Mouse (Mus musculus): ENCODE results near the gene Reg3g. TPM values are rescaled to one million over a fixed set of nuclear protein-coding genes. Genes with fewer than 3 reads are reported as not detected.
"Not testable (repeated sequence)": the region's sequence is repeated elsewhere in the genome, so short reads cannot be mapped to it uniquely, and the experiment has no call there.

The Reg3g gene
- not detected for total RNA-seq (2021)

DNA sequence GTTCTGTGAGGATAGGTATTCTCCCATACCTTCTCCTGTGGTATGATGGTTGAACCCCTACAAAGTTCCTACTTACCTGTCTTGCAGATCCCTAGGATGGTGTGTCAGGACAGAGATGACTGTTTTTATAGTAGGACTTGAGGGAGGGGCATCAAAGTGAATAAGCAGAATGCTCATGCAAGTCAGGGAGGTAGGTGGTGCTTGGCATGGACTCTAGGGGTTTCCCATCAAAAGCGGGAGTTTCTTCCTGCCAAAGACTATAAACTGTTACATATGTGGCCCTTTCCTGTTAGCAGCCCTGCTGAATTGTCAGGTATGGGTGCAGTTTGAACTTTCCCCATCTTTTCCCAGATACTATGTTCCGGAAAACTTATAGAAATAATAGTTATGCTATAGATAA is at the start of gene Reg3g:
Gene Reg3g (minus strand): TSS at position 101 of the 400 bp plus-strand sequence.
- DNase-seq (ENCODE audit: extremely low spot score in 1 of 2, low spot score in 2 of 2) = no peak
- intact Hi-C loops (cut with DNase I) = no loop called here

DNA sequence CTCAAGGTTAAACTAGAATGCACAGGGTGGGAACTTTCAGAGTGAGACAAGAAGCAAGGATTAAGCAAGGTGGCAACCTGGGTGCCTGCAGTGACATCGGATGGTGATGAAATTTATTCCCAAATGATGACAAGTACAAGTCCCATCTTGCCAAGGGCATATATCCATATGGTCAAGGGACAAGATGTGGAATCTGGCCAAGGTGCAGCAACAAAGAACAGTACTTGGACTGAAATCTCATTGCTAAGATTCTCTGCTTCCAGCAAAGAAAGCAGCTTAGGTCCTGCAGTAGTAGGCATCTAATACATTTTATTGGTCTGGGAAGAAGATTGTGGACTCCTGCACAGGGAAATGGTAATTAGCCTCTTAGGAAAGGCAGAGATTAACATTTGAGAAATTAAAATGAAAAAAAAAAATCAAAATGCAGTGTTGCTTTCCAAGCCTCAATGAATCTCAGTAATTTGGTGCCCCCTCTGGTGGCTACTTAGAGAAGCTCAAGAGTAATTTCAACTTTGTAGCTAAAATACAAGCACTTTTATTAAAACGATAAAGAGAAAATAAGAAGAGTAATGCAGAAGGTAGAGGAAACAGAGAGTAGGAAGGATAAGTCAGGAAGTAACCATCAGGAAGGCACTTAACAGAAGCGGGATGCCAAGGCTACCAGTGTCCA is 47.2 kb upstream of the Reg3g start:
- DNase-seq (ENCODE audit: extremely low spot score in 1 of 2, low spot score in 2 of 2) = peak in 1 of 2 experiments; percentile 5

DNA sequence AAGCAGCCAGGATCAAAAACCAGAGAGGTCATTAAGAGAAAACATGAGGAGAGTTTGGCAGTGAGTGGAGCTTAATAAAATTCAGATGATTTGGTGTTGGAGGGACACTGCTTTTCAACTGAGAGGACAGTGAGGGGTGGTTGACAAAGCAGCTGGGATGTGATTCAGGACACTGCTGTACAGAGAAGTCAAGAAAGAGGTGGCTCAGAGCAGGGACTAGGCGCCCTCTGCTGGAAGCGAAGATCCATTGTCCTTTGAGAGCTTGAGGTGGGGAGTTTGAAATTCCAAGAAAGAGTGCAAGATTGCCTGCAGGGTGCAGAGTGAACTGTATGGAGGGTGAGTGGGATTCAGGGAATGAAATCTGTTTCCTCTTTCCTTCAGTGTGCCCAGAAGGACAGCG is 44.2 kb upstream of the Reg3g start:
- intact Hi-C loops (cut with DNase I) = loop anchor here (10.0 kb wide), 1 partner anchor 878 kb away; no protein-coding TSS in a partner anchor

More for the DNA sequence above, 47.2 kb upstream of the Reg3g start:
- intact Hi-C loops (cut with DNase I) = loop anchor here (2.0 to 10.0 kb wide), 2 partner anchors 183 to 881 kb away; no protein-coding TSS in a partner anchor

GRCm38 (mm10) chr6:78510173-78510900 is 41.7 kb upstream of the Reg3g start:
- no peak for DNase-seq (ENCODE audit: extremely low spot score in 1 of 2, low spot score in 2 of 2)
- intact Hi-C loops (cut with DNase I) = loop anchor here (10.0 kb wide), 1 partner anchor 876 kb away; no protein-coding TSS in a partner anchor

More for the DNA sequence above, 44.2 kb upstream of the Reg3g start:
- DNase-seq (ENCODE audit: extremely low spot score in 1 of 2, low spot score in 2 of 2) = peak; percentile 13 to 39

DNA sequence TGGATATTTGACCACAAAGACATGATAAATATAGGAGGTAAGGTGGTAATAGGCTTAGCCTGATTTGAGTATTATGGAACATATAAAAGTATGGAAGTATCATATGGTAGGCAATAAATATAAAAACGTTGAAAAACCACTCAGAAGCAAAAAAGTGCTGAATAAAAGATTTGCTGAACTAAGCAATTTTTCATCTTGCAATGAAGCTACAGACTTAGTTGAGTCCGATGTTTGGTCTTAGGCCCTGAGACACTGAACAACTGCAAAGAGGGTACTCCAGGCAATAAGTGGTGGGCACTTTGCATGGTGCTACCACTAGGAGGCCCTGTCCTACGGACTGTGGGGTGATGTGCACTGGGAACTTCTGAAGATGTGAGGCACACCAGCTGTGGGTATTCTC is 37.1 kb upstream of the Reg3g start:
- intact Hi-C loops (cut with DNase I) = no loop called here
- DNase-seq (ENCODE audit: extremely low spot score in 1 of 2, low spot score in 2 of 2) = no peak

DNA sequence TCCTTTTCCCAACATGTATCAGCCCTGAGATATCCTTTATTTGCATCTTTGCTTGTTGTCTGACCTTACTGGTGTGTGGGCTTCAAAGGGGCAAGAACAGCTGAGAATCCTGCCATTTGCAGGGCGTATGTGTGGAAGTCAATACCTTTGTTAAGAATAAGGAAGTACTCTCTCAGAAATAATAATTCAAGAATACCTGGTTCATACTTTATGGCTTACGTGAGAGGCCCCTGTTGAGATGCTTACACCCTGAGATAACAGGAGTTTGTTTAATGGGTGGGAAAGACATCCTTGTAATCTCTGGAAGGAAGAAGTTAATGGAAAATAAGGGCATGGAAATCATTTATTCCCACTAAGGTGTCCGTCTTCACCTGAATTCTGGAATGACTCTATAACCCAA is 26.0 kb upstream of the Reg3g start:
- intact Hi-C loops (cut with DNase I) = no loop called here
- DNase-seq (ENCODE audit: extremely low spot score in 1 of 2, low spot score in 2 of 2) = no peak

GRCm38 (mm10) chr6:78469287-78469686 is 615 bp upstream of the Reg3g start:
- intact Hi-C loops (cut with DNase I) = no loop called here
- no peak for DNase-seq (ENCODE audit: extremely low spot score in 1 of 2, low spot score in 2 of 2)

DNA sequence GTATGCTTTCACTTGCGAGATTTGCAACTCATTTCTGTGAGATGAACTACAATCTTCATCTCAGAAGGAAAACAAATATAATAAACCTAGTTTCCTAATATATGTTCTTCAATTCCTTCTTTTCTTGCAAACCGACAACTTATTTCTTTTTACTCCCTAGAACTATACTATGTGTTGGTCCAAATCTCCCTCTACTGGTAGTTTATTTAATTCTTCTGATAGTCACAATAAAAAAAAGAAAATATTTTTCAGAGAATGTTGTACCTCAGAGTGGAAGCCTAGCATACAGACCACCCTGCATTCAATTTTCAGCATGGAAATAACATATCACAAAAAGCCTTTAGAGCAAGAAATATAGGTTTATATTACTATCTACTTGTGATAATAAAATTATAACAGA is 5.4 kb downstream of the Reg3g start:
- intact Hi-C loops (cut with DNase I) = no loop called here
- no peak for DNase-seq (ENCODE audit: extremely low spot score in 1 of 2, low spot score in 2 of 2)

DNA sequence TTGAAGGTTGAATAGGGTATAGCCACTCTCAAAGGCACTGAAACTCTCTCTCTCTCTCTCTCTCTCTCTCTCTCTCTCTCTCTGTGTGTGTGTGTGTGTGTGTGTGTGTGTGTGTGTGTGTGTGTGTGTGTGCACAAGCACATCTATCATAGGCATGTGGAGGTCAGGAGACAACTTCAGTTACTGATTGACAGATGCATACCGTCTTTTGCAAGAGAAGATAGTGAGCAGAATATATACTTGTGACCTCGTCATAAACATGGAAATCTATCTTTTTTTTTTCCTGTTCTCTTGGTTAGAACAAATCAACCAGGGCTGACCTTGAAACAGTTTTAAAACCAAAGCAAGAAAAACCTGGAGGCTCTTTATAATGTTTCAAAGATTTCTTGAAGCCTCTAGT is 6.3 kb downstream of the Reg3g start:
- no peak for DNase-seq (ENCODE audit: extremely low spot score in 1 of 2, low spot score in 2 of 2)
- intact Hi-C loops (cut with DNase I) = no loop called here

GRCm38 (mm10) chr6:78460191-78460825 is 8.4 kb downstream of the Reg3g start:
- intact Hi-C loops (cut with DNase I) = no loop called here
- peak in 1 of 2 experiments; percentile 45 for DNase-seq (ENCODE audit: extremely low spot score in 1 of 2, low spot score in 2 of 2)

DNA sequence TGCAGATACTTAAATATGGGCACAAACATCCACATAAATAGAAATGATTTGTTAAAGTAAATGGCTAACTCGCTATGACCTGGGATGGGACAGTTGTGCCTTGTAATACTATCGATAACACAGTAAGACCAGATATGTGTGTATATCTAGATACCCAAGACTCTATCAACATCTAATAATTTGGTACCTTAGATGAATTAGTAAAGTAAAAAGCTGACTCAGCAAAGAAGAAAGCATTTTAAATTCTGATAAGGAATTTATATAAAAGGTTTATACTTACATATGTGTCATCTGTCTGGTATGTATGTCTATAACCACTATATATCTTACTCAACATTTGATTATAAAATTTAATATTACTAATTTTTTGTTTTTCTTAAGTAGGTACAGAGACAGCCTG is 15.9 kb downstream of the Reg3g start:
- intact Hi-C loops (cut with DNase I) = no loop called here

DNA sequence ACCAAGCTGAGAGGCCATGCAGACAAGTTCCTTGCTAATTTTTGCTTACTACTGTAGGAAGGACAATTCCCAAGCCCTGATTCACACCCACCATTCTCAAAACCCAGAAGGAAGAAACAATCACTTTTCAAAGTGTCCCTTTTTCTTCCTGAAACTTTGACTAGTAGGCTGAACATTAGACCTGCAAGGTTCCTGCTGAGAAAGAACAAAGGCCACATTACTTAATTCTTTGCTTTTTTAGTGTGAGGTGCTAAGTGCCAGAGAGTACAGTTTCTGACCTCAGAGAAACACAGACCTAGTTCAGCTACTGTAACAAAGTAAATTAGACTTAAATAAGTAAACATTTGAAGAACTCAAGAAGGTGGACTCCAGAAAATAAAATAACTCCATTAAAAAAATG is 20.3 kb downstream of the Reg3g start:
- DNase-seq (ENCODE audit: extremely low spot score in 1 of 2, low spot score in 2 of 2) = no peak
- intact Hi-C loops (cut with DNase I) = no loop called here

More for the DNA sequence above, 15.9 kb downstream of the Reg3g start:
- DNase-seq (ENCODE audit: extremely low spot score in 1 of 2, low spot score in 2 of 2) = no peak

GRCm38 (mm10) chr6:78447202-78447601 is 21.5 kb downstream of the Reg3g start:
- intact Hi-C loops (cut with DNase I) = no loop called here

GRCm38 (mm10) chr6:78425497-78425896 is 43.2 kb downstream of the Reg3g start:
- intact Hi-C loops (cut with DNase I) = no loop called here
- no peak for DNase-seq (ENCODE audit: extremely low spot score in 1 of 2, low spot score in 2 of 2)

More at GRCm38 (mm10) chr6:78447202-78447601, 21.5 kb downstream of the Reg3g start:
- DNase-seq (ENCODE audit: extremely low spot score in 1 of 2, low spot score in 2 of 2) = no peak

DNA sequence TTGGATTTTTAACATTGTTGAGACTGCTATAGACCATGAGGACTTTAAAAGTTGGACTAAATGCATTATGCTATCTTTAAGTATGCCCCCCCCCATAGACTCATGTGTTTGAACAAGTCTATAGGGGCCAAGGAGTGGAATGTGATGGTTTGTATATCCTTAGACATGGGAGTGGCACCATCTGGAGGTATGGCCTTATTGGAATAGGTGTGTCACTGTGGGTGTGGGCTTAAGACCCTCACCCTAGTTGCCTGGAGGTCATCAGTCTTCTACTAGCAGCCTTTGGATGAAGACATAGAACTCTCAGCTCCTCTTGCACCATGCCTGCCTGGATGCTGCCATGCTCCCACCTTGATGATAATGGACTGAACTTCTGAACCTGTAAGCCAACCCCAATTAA is 46.3 kb downstream of the Reg3g start, which contains the start of gene Reg1:
Gene Reg1 (plus strand): TSS at position 301 of the 400 bp plus-strand sequence.
- DNase-seq (ENCODE audit: extremely low spot score in 1 of 2, low spot score in 2 of 2); intact Hi-C loops (cut with DNase I): not testable (repeated sequence)

Other genes starting within 250 kb of the Reg3g start
- not detected for gene Reg3b, start 98.2 kb downstream of the Reg3g start, total RNA-seq (2021)
- not detected for gene Reg3d, start 90.0 kb downstream of the Reg3g start, total RNA-seq (2021)
- not detected for gene Reg3a, start 88.2 kb downstream of the Reg3g start, total RNA-seq (2021)
- gene Reg2, start 73.2 kb downstream of the Reg3g start, total RNA-seq (2021) = not detected
- gene Reg1, start 46.2 kb downstream of the Reg3g start, total RNA-seq (2021) = not detected